Mouse (Mus musculus): ENCODE measurements at regions not wholly inside any gene's neighbourhood (a gene's known extent, or its start where the extent isn't known, plus 50 kb on each side); places are given as distances from the start of the nearest gene placed in this dataset.

DNA sequence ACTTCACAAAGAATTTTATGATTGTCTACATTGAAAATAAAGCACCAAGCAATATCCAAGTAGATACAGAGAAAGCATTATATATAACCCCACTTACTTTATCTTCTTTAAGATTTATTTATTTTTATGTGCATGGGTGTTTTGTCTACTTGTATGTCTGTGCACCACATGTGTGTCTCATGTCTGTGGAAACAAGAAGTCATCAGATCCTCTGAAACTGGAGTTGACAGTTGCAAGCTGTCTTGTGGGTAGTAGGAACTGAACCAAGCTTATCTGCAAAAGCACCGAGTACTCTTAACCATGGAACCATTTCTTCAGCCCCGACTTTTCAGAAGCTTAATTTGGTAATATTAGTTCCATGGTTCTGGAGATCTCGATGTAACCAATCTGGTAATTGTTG is 151.2 kb upstream of the Tet2 start:
- TF ChIP-seq POLR2A (IDR thresholded peaks at IDR 0.05; ENCODE audit: low read depth, low read length) (no peak), CTCF (conservative IDR thresholded peaks at IDR 0.05; ENCODE audit: insufficient read depth, insufficient read length, low read depth, low read length) (no peak)

All from kidney, adult 2 months (tissue).